Mouse (Mus musculus): ENCODE results near the gene Dpm2. TPM values are rescaled to one million over a fixed set of nuclear protein-coding genes. Genes with fewer than 3 reads are reported as not detected.

Dpm2 gene
- total and polyA plus RNA-seq, 2 experiments from 2014 or later = 64.1 to 146 TPM

GRCm38 (mm10) chr2:32608778-32609435, 38.2 kb downstream of the Dpm2 start:
- TF ChIP-seq CTCF (IDR thresholded peaks at IDR 0.05; ENCODE audit: low read depth) = no peak
- 47% methylated on average over 18 of the region's 18 CpGs for WGBS
- Histone ChIP-seq H3K4me1 (ENCODE audit: insufficient read depth, low read length) (0 out of 2 replicates have a peak, but pooled peaks cover 5% of the 10 kb centered on the region), H3K4me3 (ENCODE audit: low read length) (peak overlapping the region; percentile 61), H3K4me2 (ENCODE audit: low read depth, low read length) (peak overlapping the region; percentile 64), H3K27ac (no peak overlapping the region), H3K27me3 (ENCODE audit: insufficient read depth, low read length) (no peaks in the 10 kb centered on the region), H3K36me3 (ENCODE audit: insufficient read depth, low read length) (peaks cover 3% of the 10 kb centered on the region; the same call in 1 of the 2 replicates), H3K9ac (replicated peaks; ENCODE audit: low read length) (no peak overlapping the region), H3K9me3 (ENCODE audit: low read length) (no peaks in the 10 kb centered on the region)
- no peak for DNase-seq (ENCODE audit: low spot score)
- ATAC-seq = no peak

- DNase-seq (ENCODE audit: low spot score) (peak; percentile 57), ATAC-seq (no peak)
- peak overlapping the region; percentile 54 for H3K4me2 ChIP-seq (ENCODE audit: low read depth, low read length)
- peaks cover 10% of the 10 kb centered on the region; the same call in 1 of the 2 replicates for H3K36me3 ChIP-seq (ENCODE audit: insufficient read depth, low read length)
- H3K27me3 ChIP-seq (ENCODE audit: insufficient read depth, low read length) = no peaks in the 10 kb centered on the region
- H3K9me3 ChIP-seq (ENCODE audit: low read length) = no peaks in the 10 kb centered on the region
- peak; percentile 54 for TF ChIP-seq CTCF (IDR thresholded peaks at IDR 0.05; ENCODE audit: low read depth)
- H3K4me1 ChIP-seq (ENCODE audit: insufficient read depth, low read length) = 0 out of 2 replicates have a peak, but pooled peaks cover 5% of the 10 kb centered on the region
- peak overlapping the region; percentile 43 for H3K9ac ChIP-seq (replicated peaks; ENCODE audit: low read length)
- H3K4me3 ChIP-seq (ENCODE audit: low read length) = peak overlapping the region; percentile 27
- no peak overlapping the region for H3K27ac ChIP-seq
- WGBS = 17% methylated on average over 23 of the region's 23 CpGs
These were observed 40.1 kb downstream of the Dpm2 start for GRCm38 (mm10) chr2:32610610-32611229.

- ATAC-seq (no peak), DNase-seq (ENCODE audit: low spot score) (no peak)
- Histone ChIP-seq H3K4me1 (ENCODE audit: insufficient read depth, low read length) (0 out of 2 replicates have a peak, but pooled peaks cover 5% of the 10 kb centered on the region), H3K4me2 (ENCODE audit: low read depth, low read length) (no peak overlapping the region), H3K4me3 (ENCODE audit: low read length) (no peak overlapping the region), H3K36me3 (ENCODE audit: insufficient read depth, low read length) (peaks cover 10% of the 10 kb centered on the region; the same call in 1 of the 2 replicates), H3K9me3 (ENCODE audit: low read length) (no peaks in the 10 kb centered on the region), H3K27me3 (ENCODE audit: insufficient read depth, low read length) (no peaks in the 10 kb centered on the region), H3K9ac (replicated peaks; ENCODE audit: low read length) (no peak overlapping the region), H3K27ac (no peak overlapping the region)
- WGBS = 71% methylated on average over 26 of the region's 26 CpGs
- TF ChIP-seq CTCF (IDR thresholded peaks at IDR 0.05; ENCODE audit: low read depth) = no peak
These were observed 41.6 kb downstream of the Dpm2 start for GRCm38 (mm10) chr2:32612274-32612673.

GRCm38 (mm10) chr2:32617109-32617508, 46.5 kb downstream of the Dpm2 start:
- 97% methylated on average over 1 of the region's 1 CpGs for WGBS
- DNase-seq (ENCODE audit: low spot score) = no peak
- no peak overlapping the region for H3K9ac ChIP-seq (replicated peaks; ENCODE audit: low read length)
- H3K27ac ChIP-seq = no peak overlapping the region
- no peak for ATAC-seq
- H3K36me3 ChIP-seq (ENCODE audit: insufficient read depth, low read length) = peaks cover 10% of the 10 kb centered on the region; the same call in 1 of the 2 replicates
- H3K4me3 ChIP-seq (ENCODE audit: low read length) = no peak overlapping the region
- H3K4me1 ChIP-seq (ENCODE audit: insufficient read depth, low read length) = 0 out of 2 replicates have a peak, but pooled peaks cover 6% of the 10 kb centered on the region
- no peaks in the 10 kb centered on the region for H3K27me3 ChIP-seq (ENCODE audit: insufficient read depth, low read length)
- no peak overlapping the region for H3K4me2 ChIP-seq (ENCODE audit: low read depth, low read length)
- TF ChIP-seq CTCF (IDR thresholded peaks at IDR 0.05; ENCODE audit: low read depth) = no peak
- H3K9me3 ChIP-seq (ENCODE audit: low read length) = no peaks in the 10 kb centered on the region

GRCm38 (mm10) chr2:32617601-32618000, 46.9 kb downstream of the Dpm2 start:
- TF ChIP-seq CTCF (IDR thresholded peaks at IDR 0.05; ENCODE audit: low read depth) = peak; percentile 53
- Histone ChIP-seq H3K4me3 (ENCODE audit: low read length) (no peak overlapping the region), H3K4me2 (ENCODE audit: low read depth, low read length) (no peak overlapping the region), H3K27me3 (ENCODE audit: insufficient read depth, low read length) (no peaks in the 10 kb centered on the region), H3K9ac (replicated peaks; ENCODE audit: low read length) (no peak overlapping the region), H3K27ac (no peak overlapping the region), H3K9me3 (ENCODE audit: low read length) (no peaks in the 10 kb centered on the region), H3K4me1 (ENCODE audit: insufficient read depth, low read length) (0 out of 2 replicates have a peak, but pooled peaks cover 6% of the 10 kb centered on the region), H3K36me3 (ENCODE audit: insufficient read depth, low read length) (peaks cover 8% of the 10 kb centered on the region; the same call in 1 of the 2 replicates)
- ATAC-seq (no peak), DNase-seq (ENCODE audit: low spot score) (no peak)
- WGBS = 94% methylated on average over 4 of the region's 4 CpGs

GRCm38 (mm10) chr2:32618051-32618450, 47.4 kb downstream of the Dpm2 start:
- DNase-seq (ENCODE audit: low spot score) (no peak), ATAC-seq (no peak)
- Histone ChIP-seq H3K27me3 (ENCODE audit: insufficient read depth, low read length) (no peaks in the 10 kb centered on the region), H3K9me3 (ENCODE audit: low read length) (no peaks in the 10 kb centered on the region), H3K27ac (no peak overlapping the region), H3K4me3 (ENCODE audit: low read length) (no peak overlapping the region), H3K36me3 (ENCODE audit: insufficient read depth, low read length) (peaks cover 8% of the 10 kb centered on the region; the same call in 1 of the 2 replicates), H3K4me1 (ENCODE audit: insufficient read depth, low read length) (0 out of 2 replicates have a peak, but pooled peaks cover 6% of the 10 kb centered on the region), H3K9ac (replicated peaks; ENCODE audit: low read length) (no peak overlapping the region), H3K4me2 (ENCODE audit: low read depth, low read length) (no peak overlapping the region)
- no peak for TF ChIP-seq CTCF (IDR thresholded peaks at IDR 0.05; ENCODE audit: low read depth)
- 45% methylated on average over 9 of the region's 9 CpGs for WGBS
